Mouse (Mus musculus): ENCODE results near the gene Ankrd1. TPM values are rescaled to one million over a fixed set of nuclear protein-coding genes. Genes with fewer than 3 reads are reported as not detected.

Ankrd1 gene
- polyA plus RNA-seq, 1 experiment from 2014 or later, result not detected

DNA sequence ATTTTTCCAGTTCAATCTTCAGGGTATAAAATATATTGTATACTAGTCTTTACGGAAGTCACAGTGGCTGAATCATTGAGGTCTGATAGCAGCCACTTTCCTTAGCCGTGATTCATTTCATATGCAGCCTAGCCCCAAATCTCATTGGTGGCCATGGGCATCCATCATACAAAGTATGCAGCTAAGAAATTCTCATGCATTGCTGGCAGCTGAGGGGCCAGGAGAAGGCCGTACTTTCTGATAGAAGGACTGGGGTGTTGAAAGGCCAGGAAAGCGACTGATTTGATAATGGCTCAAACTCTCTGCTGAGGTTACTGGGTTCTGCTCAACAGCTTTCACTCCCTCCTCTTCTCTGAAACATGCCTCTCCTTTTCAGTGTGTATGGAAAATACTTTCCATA is 3.7 kb downstream of the Ankrd1 start:
- H3K4me2 ChIP-seq (ENCODE audit: low read depth, low read length), result no peak overlapping the region
- no peaks in the 10 kb centered on the region for H3K27me3 ChIP-seq (ENCODE audit: control insufficient read depth, insufficient read depth, low read length)
- WGBS, result 91% methylated on average over 4 of the region's 4 CpGs
- no peak for ATAC-seq (ENCODE audit: low read depth)
- H3K9me3 ChIP-seq (ENCODE audit: control insufficient read depth, low read length), result no peaks in the 10 kb centered on the region
- H3K27ac ChIP-seq (ENCODE audit: low read depth, low read length), result no peak overlapping the region
- H3K4me3 ChIP-seq (ENCODE audit: low read depth, low read length), result no peak overlapping the region
- 0 out of 2 replicates have a peak, but pooled peaks cover 2% of the 10 kb centered on the region for H3K4me1 ChIP-seq (ENCODE audit: control insufficient read depth, insufficient read depth, low read length)
- no peaks in the 10 kb centered on the region for H3K36me3 ChIP-seq (ENCODE audit: control insufficient read depth, insufficient read depth, low read length)
- no peak overlapping the region for H3K9ac ChIP-seq (replicated peaks; ENCODE audit: low read depth, low read length)

DNA sequence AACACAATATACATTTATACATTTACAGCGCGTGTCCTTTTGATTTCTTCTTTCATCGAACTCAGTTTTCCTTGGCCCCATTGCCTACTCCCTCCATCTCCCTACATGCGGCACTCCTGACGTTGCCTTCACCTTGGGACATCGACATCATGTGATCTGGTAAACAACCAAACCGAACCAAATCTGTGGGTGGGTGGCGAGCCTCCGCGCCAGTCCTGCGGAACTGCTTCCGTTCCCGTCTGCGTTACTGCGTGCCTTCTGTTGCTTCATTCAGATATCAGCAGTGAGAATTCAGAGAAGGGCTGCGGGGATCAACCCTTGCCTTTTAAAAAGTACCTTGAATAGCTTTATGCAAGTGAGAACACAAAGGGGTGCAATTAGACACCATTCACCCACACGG is 7.9 kb downstream of the Ankrd1 start:
- 0 out of 2 replicates have a peak, but pooled peaks have one; percentile 60 for ATAC-seq (ENCODE audit: low read depth)
- 24% methylated on average over 17 of the region's 17 CpGs for WGBS
- H3K4me1 ChIP-seq (ENCODE audit: control insufficient read depth, insufficient read depth, low read length), result 0 out of 2 replicates have a peak, but pooled peaks cover 2% of the 10 kb centered on the region
- no peaks in the 10 kb centered on the region for H3K27me3 ChIP-seq (ENCODE audit: control insufficient read depth, insufficient read depth, low read length)
- no peak overlapping the region for H3K27ac ChIP-seq (ENCODE audit: low read depth, low read length)
- no peaks in the 10 kb centered on the region for H3K9me3 ChIP-seq (ENCODE audit: control insufficient read depth, low read length)
- H3K9ac ChIP-seq (replicated peaks; ENCODE audit: low read depth, low read length), result no peak overlapping the region; the same call in 1 of the 2 replicates
- no peaks in the 10 kb centered on the region for H3K36me3 ChIP-seq (ENCODE audit: control insufficient read depth, insufficient read depth, low read length)
- H3K4me3 ChIP-seq (ENCODE audit: low read depth, low read length), result peak overlapping the region; percentile 23
- H3K4me2 ChIP-seq (ENCODE audit: low read depth, low read length), result peak overlapping the region; percentile 53

DNA sequence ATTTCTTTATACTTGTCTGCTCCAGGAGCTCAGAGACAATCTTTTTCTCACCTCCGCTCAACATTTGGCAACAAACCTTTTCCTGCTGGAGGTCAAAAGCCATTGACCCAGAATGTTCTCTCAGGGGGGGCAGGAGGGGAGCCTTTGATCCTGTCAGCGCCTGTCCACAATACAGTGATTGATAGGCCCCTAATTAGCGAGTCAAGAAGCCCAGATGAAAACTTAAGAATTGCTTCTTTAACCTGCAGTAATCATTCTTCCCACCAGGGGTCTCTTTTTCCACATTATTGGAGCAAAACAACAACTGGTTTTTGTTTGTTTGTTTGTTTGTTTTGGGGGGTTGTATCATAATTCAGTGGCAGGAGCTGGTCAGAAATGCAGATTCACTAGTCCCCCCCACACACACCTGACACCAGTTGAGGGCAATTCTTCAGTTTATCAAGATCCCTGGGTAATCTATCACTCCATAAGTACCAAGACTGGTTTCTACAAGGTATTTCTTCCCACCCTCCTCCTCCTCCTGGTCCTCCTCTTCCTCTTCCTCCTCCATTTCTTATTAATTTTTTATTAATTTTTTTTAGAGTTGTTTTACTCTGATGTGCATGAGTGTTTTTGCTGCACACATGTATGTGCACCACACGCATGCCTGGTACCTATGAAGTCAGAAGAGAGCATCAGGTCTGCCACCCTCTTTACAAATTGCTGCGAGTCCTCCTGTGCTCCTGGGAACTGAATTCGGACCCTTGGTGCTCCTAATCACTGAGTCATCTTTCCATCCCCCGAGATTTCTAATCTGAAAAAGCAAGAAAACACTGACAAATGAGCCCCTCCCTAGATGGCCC is 8.6 kb downstream of the Ankrd1 start:
- Histone ChIP-seq H3K4me3 (ENCODE audit: low read depth, low read length) (peak overlapping the region; percentile 23), H3K9ac (replicated peaks; ENCODE audit: low read depth, low read length) (no peak overlapping the region; the same call in 1 of the 2 replicates), H3K4me1 (ENCODE audit: control insufficient read depth, insufficient read depth, low read length) (0 out of 2 replicates have a peak, but pooled peaks cover 2% of the 10 kb centered on the region), H3K9me3 (ENCODE audit: control insufficient read depth, low read length) (no peaks in the 10 kb centered on the region), H3K27me3 (ENCODE audit: control insufficient read depth, insufficient read depth, low read length) (no peaks in the 10 kb centered on the region), H3K36me3 (ENCODE audit: control insufficient read depth, insufficient read depth, low read length) (no peaks in the 10 kb centered on the region), H3K4me2 (ENCODE audit: low read depth, low read length) (peak overlapping the region; percentile 53), H3K27ac (ENCODE audit: low read depth, low read length) (no peak overlapping the region)
- WGBS, result 27% methylated on average over 7 of the region's 7 CpGs
- peak; percentile 50 for ATAC-seq (ENCODE audit: low read depth)

DNA sequence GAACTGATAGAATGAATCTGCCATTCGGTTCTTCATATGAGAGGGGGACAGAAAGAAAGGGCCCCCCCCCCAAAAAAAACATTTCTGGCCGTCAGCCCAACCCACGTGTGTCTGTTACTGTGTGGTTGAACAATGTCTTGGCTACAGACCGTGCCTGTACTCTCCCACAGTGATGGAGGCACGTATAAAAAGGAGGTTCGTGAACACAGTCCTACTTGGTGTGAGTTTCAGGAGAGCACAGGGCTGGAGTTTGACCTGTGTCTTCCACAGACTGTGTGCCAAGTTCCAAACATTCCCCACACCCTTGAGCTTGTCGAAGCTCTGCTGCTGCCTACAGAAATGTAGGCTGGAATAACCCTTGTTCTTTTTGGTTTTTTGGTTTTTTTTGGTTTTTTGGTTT is 9.4 kb downstream of the Ankrd1 start:
- 0 out of 2 replicates have a peak, but pooled peaks cover 2% of the 10 kb centered on the region for H3K4me1 ChIP-seq (ENCODE audit: control insufficient read depth, insufficient read depth, low read length)
- H3K27me3 ChIP-seq (ENCODE audit: control insufficient read depth, insufficient read depth, low read length), result no peaks in the 10 kb centered on the region
- H3K36me3 ChIP-seq (ENCODE audit: control insufficient read depth, insufficient read depth, low read length), result no peaks in the 10 kb centered on the region
- no peaks in the 10 kb centered on the region for H3K9me3 ChIP-seq (ENCODE audit: control insufficient read depth, low read length)
- H3K27ac ChIP-seq (ENCODE audit: low read depth, low read length), result no peak overlapping the region
- no peak for ATAC-seq (ENCODE audit: low read depth)
- WGBS, result 39% methylated on average over 7 of the region's 7 CpGs
- no peak overlapping the region for H3K4me3 ChIP-seq (ENCODE audit: low read depth, low read length)
- H3K9ac ChIP-seq (replicated peaks; ENCODE audit: low read depth, low read length), result no peak overlapping the region
- no peak overlapping the region for H3K4me2 ChIP-seq (ENCODE audit: low read depth, low read length)

DNA sequence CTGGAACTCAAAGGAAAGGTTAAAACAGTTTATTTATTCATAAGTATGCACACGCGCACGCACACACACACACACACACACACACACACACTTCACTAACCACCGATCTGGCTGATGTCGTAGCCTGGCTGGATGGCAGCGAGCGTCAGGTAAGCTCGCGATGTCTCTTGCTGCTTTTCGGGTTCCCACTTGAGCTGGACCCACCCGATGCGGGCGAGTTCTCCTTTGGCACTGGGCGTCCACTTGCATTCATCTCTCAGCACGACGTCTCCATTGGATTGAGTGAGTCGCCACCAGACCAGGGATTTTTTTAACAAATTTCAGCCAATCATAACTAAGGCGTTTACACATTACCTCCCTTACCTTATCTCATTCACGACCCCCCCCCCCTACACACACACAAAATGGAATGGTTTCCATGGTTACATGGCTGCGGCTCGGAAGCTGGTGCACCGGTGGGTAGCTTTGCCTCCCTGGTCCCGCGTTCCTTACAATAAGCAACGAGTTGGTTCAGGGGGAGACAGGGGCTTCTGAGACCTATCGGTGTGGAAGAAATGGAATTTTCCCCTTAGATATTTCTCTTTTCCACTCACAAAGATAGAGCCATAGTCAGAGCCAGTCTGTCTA is 10.5 kb downstream of the Ankrd1 start:
- no peak overlapping the region for H3K4me3 ChIP-seq (ENCODE audit: low read depth, low read length)
- H3K27me3 ChIP-seq (ENCODE audit: control insufficient read depth, insufficient read depth, low read length), result no peaks in the 10 kb centered on the region
- WGBS, result 72% methylated on average over 26 of the region's 26 CpGs
- ATAC-seq (ENCODE audit: low read depth), result peak; percentile 26; the same call in 1 of the 2 replicates
- H3K9me3 ChIP-seq (ENCODE audit: control insufficient read depth, low read length), result no peaks in the 10 kb centered on the region
- no peak overlapping the region for H3K4me2 ChIP-seq (ENCODE audit: low read depth, low read length)
- no peak overlapping the region for H3K9ac ChIP-seq (replicated peaks; ENCODE audit: low read depth, low read length)
- no peaks in the 10 kb centered on the region for H3K36me3 ChIP-seq (ENCODE audit: control insufficient read depth, insufficient read depth, low read length)
- no peak overlapping the region for H3K27ac ChIP-seq (ENCODE audit: low read depth, low read length)
- 0 out of 2 replicates have a peak, but pooled peaks cover 2% of the 10 kb centered on the region for H3K4me1 ChIP-seq (ENCODE audit: control insufficient read depth, insufficient read depth, low read length)

DNA sequence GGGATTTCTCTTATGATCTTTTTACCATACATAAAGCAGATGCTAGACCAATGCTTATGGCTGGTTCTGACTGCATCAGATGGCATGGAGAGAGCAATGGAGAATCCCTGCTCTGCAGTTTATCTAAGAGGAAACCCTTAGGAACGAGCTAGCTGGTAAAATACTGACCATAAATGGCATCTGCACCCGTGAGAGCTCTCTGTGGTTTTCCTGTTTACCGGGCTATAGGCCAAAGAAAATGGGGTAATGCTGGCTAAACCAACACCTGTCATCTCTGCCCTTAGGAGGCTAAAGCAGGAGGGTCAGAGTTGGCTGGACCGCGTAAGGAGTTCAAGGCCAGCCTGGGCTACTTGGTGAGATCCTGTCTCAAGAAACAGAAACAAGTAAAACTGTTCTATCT is 16.0 kb downstream of the Ankrd1 start:
- no peak overlapping the region for H3K9ac ChIP-seq (replicated peaks; ENCODE audit: low read depth, low read length)
- peaks cover 26% of the 10 kb centered on the region for H3K36me3 ChIP-seq (ENCODE audit: control insufficient read depth, insufficient read depth, low read length)
- H3K4me3 ChIP-seq (ENCODE audit: low read depth, low read length), result no peak overlapping the region
- 88% methylated on average over 5 of the region's 5 CpGs for WGBS
- no peak overlapping the region for H3K4me2 ChIP-seq (ENCODE audit: low read depth, low read length)
- H3K4me1 ChIP-seq (ENCODE audit: control insufficient read depth, insufficient read depth, low read length), result no peaks in the 10 kb centered on the region
- no peaks in the 10 kb centered on the region for H3K9me3 ChIP-seq (ENCODE audit: control insufficient read depth, low read length)
- no peaks in the 10 kb centered on the region for H3K27me3 ChIP-seq (ENCODE audit: control insufficient read depth, insufficient read depth, low read length)
- no peak overlapping the region for H3K27ac ChIP-seq (ENCODE audit: low read depth, low read length)
- ATAC-seq (ENCODE audit: low read depth), result no peak

DNA sequence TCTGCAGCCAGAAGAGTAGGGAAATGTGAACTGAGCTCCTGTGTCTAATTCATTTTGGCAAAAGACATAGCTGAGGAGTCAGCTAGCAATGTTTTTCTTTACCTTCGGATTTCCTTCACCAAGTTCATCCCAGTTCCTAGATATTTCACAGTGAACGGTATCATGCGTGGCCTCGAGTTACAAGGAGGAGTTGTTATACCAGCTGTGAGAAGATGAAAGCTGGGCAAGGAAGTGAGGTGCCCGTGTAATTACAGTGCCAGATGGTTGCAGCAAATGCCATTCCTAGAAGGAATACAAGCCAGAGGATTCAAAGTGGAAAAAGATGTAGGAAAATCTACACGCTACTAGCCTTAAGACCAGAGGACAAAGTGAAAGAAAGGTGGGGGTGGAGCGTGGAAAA is 21.0 kb downstream of the Ankrd1 start:
- Histone ChIP-seq H3K36me3 (ENCODE audit: control insufficient read depth, insufficient read depth, low read length) (peaks cover 40% of the 10 kb centered on the region), H3K9ac (replicated peaks; ENCODE audit: low read depth, low read length) (no peak overlapping the region), H3K27ac (ENCODE audit: low read depth, low read length) (no peak overlapping the region), H3K9me3 (ENCODE audit: control insufficient read depth, low read length) (no peaks in the 10 kb centered on the region), H3K4me2 (ENCODE audit: low read depth, low read length) (no peak overlapping the region), H3K4me3 (ENCODE audit: low read depth, low read length) (no peak overlapping the region), H3K27me3 (ENCODE audit: control insufficient read depth, insufficient read depth, low read length) (no peaks in the 10 kb centered on the region), H3K4me1 (ENCODE audit: control insufficient read depth, insufficient read depth, low read length) (no peaks in the 10 kb centered on the region)
- ATAC-seq (ENCODE audit: low read depth), result no peak
- 87% methylated on average over 7 of the region's 7 CpGs for WGBS

DNA sequence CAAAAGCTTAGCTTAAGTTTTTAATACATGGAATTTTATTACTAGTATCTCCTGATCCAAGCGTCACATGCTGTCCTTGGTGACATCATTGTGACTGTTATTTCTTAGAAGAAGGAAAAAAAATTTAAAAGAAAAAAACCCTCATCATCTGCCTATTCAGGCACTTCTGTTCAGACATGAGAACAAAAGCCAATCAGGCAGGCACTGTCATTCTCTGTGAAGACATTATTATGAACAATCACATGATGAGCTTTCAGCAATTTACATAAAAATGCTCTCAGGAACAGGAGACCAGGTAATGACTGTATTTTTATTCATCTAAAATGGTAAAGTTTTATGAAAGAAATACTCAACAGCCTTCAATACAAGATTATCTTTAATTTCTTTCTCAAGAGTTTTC is 21.6 kb downstream of the Ankrd1 start:
- ATAC-seq (ENCODE audit: low read depth), result no peak

DNA sequence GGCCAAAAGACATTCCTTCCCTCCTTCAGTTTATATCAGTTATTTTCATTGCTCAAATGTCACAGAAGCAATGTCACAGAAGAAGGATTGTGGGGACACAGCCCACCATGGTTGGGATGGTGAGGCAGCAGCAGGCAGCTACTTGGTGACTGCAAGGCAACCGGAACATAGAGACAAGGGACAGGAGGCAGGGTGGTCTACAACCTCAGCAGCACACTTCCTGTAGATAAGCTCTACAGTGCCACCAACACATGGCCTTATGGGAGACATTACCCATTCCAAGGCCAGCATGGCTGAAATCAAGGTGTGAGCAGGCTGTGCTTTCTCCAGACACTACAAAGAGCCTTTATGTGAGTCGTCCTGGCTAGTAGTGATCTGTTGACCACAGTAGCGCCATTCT is 22.7 kb downstream of the Ankrd1 start:
- Histone ChIP-seq H3K4me3 (ENCODE audit: low read depth, low read length) (no peak overlapping the region), H3K27ac (ENCODE audit: low read depth, low read length) (no peak overlapping the region), H3K27me3 (ENCODE audit: control insufficient read depth, insufficient read depth, low read length) (no peaks in the 10 kb centered on the region), H3K36me3 (ENCODE audit: control insufficient read depth, insufficient read depth, low read length) (peaks cover 37% of the 10 kb centered on the region), H3K4me2 (ENCODE audit: low read depth, low read length) (no peak overlapping the region), H3K9ac (replicated peaks; ENCODE audit: low read depth, low read length) (no peak overlapping the region), H3K9me3 (ENCODE audit: control insufficient read depth, low read length) (no peaks in the 10 kb centered on the region), H3K4me1 (ENCODE audit: control insufficient read depth, insufficient read depth, low read length) (no peaks in the 10 kb centered on the region)
- WGBS, result 85% methylated on average over 3 of the region's 3 CpGs
- no peak for ATAC-seq (ENCODE audit: low read depth)

More for the DNA sequence above, 21.6 kb downstream of the Ankrd1 start:
- Histone ChIP-seq H3K27me3 (ENCODE audit: control insufficient read depth, insufficient read depth, low read length) (no peaks in the 10 kb centered on the region), H3K9me3 (ENCODE audit: control insufficient read depth, low read length) (no peaks in the 10 kb centered on the region), H3K4me3 (ENCODE audit: low read depth, low read length) (no peak overlapping the region), H3K4me1 (ENCODE audit: control insufficient read depth, insufficient read depth, low read length) (no peaks in the 10 kb centered on the region), H3K27ac (ENCODE audit: low read depth, low read length) (no peak overlapping the region), H3K36me3 (ENCODE audit: control insufficient read depth, insufficient read depth, low read length) (peaks cover 41% of the 10 kb centered on the region), H3K9ac (replicated peaks; ENCODE audit: low read depth, low read length) (no peak overlapping the region), H3K4me2 (ENCODE audit: low read depth, low read length) (no peak overlapping the region)
- 94% methylated on average over 1 of the region's 1 CpGs for WGBS
